Mouse (Mus musculus): ENCODE measurements at regions not wholly inside any gene's neighbourhood (a gene's known extent, or its start where the extent isn't known, plus 50 kb on each side); places are given as distances from the start of the nearest gene placed in this dataset.
"Not testable (repeated sequence)": the region's sequence is repeated elsewhere in the genome, so short reads cannot be mapped to it uniquely, and the experiment has no call there.

DNA sequence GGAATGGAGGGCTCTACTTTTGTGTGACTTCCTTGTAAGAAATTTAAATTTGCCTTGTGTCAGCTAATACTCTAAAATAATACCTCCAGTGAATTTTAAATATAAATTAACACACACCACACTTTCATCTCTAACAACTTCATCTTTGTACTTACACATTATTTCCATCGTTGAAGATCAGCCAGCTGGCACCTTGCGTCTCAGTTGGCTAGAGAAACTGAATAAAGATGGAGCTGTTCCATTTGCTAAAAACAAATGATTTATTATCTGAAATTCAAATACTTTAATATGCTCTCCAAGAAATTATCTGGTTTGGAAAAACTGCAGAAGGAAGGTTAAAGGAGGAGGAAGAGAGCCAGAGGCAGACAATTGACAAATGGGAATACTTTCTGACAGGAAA, 122.0 kb upstream of the Gm11096 start:
- DNase-seq (ENCODE audit: extremely low read depth, low read depth), result no peak

DNA sequence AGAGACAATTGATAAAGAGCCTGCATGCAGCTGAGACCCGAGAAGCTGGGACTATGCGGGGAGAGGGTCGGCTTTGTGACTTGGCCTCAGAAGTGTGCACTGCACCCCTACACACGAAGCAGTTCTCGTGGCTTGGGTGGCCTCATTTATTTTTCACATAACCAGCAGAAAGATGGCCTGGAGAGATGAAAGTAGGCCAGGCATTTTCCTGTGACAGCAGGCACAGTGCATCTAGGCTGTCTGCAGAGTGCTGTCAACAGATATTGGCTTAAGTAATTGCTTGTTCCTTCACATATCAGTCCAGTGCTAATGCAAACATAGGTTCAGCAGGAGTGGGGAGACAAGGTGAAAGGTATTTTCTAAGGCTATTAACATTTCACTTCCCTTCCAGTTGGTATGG, 124.9 kb upstream of the Gm11096 start:
- DNase-seq (ENCODE audit: extremely low read depth, low read depth), result no peak

DNA sequence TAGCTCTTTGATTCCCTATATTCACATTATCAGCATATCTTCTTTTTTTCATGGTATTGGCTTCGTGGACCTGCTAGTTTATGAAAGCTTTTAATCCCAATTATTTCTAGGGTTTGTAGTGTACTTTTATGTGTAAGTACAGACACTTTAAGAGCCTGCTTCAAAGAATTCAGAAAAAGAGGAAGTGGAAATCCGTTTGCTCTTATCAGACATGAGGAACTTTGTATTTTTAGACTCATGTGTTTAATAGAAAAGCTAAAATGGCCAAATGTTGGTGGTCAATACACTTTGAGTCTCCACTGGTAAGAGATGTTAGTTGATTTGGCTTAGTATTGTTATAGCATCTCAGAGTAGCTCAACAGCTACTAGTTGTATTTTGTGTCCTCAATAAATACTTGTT, 135.7 kb upstream of the Gm11096 start:
- DNase-seq (ENCODE audit: extremely low read depth, low read depth), result peak; percentile 63

DNA sequence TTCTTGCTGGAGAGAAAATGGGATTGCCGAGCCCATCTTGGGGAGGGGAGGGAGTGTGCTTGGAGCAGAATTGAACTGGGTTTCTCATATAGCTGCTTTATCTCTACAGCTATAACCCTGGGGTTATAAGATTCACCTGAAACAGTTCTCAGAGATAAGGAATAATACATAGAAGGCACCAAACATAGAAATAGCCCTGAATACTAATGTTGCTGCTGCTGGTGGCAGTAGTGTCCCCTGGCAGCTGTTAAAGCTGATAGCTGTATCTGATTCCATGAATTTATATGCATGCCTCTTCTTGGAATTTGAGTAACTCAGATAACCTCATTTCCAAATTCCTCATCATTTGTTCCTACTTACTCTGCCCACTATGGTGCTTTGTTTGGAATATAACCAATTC, 137.0 kb upstream of the Gm11096 start:
- DNase-seq (ENCODE audit: extremely low read depth, low read depth), result no peak

DNA sequence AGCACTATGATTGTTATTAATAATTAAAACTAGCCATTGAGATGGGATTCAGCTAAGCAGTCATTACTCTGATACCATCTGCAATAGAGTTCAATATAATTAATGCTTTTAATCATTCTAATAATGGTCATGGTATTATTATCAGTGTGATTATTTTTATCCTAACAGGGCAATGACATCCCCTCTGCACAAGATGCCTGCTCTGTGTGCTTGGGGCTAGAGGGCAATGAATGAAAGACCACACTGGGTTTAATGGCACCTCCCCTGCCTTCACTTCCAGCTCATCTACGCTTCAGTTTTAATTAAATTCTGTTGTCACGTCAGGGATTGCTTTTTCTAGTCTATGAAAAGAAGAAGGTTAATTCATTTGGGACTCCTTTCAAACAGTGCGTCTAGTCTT, 139.1 kb upstream of the Gm11096 start:
- DNase-seq (ENCODE audit: extremely low read depth, low read depth), result no peak

DNA sequence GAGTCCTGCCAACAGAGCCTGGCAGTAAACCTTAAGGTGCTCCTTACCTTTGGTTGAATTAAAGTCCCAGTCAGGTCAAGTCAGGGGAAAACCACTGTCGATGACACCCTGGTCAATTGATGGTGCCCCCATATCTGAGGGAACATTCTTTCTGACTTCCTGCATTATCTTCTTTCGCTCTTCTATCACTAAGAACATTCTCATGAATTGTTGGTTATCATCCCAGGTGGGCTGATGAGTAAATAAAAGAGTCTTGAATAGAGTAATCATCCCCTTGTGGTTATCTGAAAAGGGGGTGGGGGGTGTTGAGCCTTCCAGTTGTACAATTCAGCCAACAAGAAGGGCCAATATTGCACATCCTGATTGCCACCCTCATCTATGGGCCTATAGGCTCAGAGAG, 149.7 kb upstream of the Gm11096 start:
- DNase-seq (ENCODE audit: extremely low read depth, low read depth), result no peak

DNA sequence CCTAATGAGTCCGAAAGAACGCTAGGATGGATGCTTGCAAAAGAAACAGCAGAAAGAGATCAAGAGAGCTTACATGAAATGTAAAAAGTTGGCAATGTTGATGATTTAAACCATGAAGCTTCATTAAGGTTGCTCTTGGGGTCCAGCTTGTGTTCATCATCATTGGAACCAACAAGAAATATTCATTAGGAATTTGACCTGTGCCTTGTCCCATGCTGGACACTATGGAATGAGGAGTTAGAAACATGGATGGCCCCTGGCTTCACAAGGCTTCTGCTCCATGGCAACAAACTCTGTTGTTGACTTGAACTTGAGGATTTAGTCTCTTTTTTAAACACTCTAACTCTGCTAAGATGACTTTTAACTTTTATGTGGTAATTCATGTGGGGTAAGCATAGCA, 159.0 kb upstream of the Gm11096 start:
- DNase-seq (ENCODE audit: extremely low read depth, low read depth), result no peak

DNA sequence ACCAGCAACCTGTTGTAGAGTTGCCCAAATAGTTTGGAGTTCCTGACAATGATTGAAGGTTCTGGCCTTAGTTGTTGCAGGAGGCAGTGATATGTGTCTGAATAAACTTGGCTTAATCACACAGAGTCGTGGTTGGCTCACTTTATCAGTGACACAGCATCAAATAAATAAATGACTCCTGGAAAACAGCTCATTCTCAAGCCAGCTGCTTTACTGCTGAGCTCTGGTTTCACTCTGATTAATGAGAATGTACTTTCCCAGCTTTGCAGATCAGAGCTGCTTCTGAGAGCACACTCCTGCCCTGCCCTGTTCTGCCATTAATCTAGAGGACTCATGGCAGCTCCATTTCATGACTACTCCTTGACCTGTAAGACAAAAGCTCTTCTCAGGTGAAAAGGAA, 171.3 kb upstream of the Gm11096 start:
- DNase-seq (ENCODE audit: extremely low read depth, low read depth), result no peak

DNA sequence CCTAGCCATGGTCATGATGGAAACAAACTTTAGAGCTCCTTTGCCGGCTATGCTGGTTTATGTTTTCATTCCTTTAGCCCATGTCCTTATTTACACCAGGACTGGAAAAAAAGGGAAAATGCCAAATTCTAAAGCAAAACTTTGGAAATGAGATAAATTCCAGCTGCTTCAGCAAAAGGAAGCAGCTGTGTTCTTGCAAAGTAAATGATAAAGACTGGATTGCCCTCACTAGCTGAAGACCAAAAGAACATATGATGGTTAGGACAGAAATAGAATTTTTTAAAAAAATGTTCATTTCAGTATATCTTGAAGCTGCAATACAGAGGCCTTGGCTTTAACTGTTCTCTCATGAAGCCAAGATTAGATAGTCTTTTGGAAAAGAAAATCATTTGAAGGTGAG, 179.6 kb upstream of the Gm11096 start:
- DNase-seq (ENCODE audit: extremely low read depth, low read depth), result no peak

DNA sequence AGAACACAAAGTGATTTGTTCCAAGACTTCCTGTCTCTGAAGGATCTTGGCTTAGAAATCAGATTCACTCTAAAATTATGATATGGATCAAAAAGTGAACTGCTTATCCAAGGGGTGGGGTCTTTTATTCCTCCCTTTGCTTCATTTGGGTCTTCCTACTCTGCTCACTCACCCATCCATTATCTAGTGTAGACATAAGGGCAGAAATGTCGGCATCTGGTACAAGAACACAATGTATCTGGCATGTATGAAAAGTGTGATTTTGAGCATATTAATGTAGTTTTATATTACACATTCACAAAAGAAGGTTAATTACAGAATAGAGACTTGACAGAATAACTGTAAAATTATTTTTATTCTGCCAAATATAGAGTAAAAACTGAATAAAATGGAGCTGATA, 181.5 kb upstream of the Gm11096 start:
- DNase-seq (ENCODE audit: extremely low read depth, low read depth), result no peak

DNA sequence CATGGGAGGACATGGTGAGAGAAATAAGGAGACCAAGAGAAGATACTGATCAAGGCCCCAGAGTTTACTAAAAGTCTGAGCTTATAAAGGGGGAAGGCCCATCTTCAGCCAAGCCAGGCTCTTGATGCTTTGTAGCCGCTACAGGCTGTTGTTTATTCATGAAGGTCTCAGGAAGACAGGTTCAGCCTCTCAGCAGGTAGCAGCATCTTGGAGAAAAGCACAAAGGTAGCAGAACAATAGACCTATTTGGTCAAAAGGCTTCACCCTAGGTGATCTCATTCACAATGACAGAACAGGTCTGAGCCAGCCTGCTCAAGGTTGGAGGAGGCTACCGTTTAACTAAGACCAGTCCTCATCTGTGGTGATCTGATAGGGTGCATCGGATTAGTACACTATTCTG, 185.5 kb upstream of the Gm11096 start:
- no peak for DNase-seq (ENCODE audit: extremely low read depth, low read depth)

DNA sequence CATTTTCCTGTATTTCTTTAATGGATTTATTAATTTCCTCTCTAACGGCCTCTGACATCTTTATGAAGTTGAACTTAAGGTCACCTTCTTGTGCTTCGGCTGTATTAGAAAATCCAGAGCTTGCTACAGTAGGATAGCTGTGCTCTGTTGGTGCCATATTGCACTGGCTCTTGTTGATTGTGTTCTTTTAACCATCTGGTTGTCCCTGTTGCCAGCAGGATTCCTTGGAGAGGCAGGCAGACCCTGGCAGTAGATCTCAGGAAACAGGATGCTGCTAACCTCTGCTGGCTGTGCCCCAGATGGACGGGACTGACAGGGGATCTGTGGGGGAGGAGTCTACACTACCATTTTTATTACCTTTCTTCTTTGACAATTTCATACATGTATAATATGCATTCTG, 185.9 kb upstream of the Thumpd2 start:
- no peak for DNase-seq (ENCODE audit: extremely low read depth, low read depth)

DNA sequence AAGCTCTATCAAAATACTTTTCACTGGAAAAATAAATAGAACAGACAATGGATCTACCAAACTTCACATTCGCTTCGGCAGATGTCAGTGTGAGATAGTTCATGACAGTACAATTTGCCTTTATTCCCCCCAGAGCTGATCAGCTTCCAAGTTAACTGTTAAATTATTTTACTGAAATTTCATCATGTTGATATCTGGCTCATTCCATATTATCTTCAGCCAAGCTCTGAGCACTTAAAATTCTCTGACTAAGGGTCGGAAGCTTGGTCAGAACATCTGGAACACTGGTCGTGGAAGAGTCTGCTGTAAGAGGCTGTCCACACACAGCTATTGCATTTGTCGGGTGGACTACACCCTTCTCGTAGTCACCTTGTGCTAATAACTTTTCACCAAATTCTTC, 181.3 kb upstream of the Thumpd2 start:
- no peak for DNase-seq (ENCODE audit: extremely low read depth, low read depth)

DNA sequence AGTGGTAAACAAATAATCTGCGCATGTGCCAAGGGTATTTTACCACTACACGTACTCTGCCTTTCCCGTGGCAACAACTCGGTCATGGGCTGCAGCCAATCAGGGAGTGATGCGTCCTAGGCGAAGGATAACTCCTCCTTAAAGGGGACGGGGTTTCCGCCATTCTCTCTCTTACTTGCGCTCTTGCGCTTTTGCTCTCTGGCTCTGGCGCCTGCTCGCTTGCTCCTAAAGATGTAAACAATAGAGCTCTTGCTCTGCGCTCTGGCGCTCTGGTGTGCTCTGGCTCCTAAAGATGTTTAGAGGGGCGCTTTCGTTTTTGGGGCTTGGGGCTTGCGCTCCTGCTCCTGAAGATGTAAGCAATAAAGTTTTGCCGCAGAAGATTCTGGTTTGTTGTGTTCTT, 166.9 kb upstream of the Thumpd2 start:
- DNase-seq (ENCODE audit: extremely low read depth, low read depth), result not testable (repeated sequence)

DNA sequence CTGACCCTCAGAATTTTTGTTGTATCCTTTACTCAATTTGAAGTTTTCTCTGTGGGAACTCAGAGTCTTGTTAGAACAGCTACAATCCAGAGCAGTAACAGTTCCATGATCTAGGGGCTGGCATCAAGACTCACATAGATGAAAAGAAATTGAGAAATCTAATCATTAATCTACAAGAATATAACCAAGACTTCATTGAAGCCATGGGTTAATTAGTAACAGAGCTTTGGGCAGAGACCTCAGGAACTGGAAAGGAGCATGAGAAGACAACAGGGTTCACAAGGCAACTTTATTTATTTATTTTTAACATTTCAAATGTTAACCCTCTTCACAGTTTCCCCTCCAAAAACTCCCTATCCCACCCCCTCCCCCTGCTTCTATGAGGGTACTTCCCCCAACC, 160.4 kb upstream of the Thumpd2 start:
- no peak for DNase-seq (ENCODE audit: extremely low read depth, low read depth)

DNA sequence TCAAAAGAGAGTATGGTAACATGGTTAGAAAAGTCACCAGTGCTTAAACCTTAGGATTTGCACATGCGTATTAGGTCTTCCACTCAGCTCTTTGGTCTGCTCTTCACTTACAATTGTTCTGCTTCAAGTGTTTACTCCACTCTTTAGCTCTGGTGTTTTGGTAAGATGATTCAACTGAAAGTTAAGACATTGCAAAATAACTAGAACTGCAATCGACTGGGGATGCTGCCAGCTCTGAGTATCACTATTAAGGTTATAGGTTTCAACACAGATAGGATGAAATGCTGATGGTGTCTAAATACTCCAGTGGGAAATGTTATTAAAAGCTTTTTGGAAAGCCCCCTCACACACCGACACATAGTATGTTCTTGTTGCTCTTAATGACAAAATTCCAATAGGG, 156.6 kb upstream of the Thumpd2 start:
- no peak for DNase-seq (ENCODE audit: extremely low read depth, low read depth)

DNA sequence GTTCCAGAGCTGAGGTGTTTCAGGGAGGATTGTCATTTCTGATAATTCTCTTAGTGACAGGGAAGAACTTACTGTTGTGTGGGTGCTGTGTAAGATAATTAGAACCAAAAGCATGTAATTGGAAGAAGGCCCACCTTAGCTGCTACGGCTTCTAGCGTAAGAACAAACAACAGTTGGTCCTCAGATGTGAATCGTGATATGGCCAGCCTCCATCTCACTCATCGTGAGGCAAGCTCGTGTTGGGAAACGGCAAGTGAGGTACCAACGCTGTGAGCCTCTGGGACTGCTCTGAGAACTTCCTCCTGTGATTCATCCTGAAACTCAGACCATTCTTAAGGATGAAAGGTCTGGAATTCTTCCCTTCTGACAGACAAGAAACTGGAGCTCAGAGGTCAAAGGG, 150.0 kb upstream of the Thumpd2 start:
- no peak for DNase-seq (ENCODE audit: extremely low read depth, low read depth)

DNA sequence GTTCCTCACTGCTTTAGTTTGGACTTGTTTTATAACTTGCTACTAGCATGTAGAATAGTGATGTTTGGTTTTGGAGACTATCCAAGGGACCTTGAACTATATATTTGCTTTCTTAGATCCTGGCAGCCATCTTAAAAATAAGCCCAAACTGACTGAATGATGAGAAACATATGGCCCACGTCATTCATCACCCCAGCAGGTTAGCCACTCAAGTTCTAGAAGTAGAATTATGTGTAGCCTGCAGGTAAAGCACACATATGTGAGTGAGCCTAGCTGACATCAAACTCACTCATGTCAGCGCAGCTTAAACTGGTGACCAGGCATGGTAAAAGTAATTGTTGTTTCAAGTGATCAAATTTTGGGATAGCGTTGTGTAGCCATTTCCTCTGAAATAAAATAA, 147.2 kb upstream of the Thumpd2 start:
- DNase-seq (ENCODE audit: extremely low read depth, low read depth), result no peak

DNA sequence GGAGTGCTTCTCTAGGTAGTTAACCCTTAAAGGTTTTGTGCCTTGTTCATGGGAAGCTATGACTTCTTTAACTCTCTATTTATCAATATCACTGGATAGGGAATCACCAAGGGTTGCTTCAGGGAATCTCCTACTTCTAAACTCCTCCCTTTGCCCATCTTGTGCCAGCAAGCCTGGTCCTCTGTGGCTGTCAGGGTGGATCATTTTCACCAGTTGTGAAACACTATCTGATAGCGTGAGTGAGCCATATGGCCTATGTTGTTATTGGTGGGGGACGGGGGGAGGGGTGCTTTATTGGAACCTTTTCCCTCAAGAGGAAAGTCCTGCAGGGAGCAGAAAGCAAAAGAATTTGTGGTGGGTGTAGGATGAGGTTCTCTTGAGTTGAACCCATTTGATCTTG, 145.5 kb upstream of the Thumpd2 start:
- no peak for DNase-seq (ENCODE audit: extremely low read depth, low read depth)

DNA sequence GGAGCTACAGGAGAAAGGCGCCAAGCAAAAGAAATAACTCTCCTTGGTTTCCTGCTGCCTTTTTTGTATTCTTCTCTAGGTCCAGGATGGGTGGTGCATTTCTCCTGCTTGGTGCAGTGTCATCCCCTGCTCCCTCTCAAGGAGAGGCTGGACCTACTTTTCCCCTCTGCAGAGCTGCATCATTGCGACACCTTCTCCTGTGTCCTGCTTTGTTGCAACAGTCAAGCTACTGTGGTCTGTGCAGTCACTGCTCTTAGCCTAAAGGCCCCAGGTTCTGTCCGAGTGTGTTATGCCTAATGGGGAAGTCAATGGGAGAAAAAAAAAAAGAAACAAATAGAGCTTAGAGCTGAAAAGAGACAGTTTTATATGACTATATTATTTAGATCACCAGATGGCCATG, 144.4 kb upstream of the Thumpd2 start:
- no peak for DNase-seq (ENCODE audit: extremely low read depth, low read depth)

DNA sequence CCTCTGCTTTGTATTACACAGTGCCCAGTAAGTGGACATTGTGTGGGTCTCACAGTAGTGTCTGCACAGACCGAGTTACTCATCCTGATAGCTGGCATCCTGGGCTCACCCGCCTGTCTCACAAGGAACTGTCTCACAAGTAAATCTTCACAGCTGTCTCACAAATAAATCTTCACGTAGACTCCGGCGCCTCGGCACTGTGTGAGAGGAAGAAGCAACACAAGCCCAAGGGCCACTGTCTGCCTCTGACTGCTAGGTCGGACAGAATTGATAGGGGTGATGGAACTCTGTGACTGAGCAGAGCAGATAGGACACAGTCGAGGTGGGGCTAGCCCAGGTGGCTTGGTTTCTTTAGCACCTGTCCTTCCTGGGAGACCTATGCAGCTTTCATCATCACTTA, 136.2 kb upstream of the Thumpd2 start:
- DNase-seq (ENCODE audit: extremely low read depth, low read depth), result no peak

DNA sequence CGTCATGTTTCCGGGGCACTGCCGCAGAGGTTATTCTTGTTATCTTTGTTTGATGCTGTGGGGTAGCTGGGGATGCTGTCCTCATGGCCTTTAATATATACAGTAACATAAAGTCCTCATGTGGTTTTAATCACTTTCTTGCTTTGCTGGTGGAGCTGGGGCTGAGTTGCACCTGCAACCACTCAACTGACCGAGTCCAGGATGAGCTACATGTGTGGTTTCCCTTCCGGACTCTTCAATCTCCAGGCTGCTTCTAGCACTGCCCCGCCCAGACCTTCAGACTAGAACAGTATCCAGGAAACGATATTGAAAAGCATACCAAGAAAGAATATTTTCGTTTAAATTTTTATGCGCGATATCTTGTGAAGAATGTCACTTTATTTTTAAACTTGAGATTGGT, 129.1 kb upstream of the Thumpd2 start:
- no peak for DNase-seq (ENCODE audit: extremely low read depth, low read depth)

DNA sequence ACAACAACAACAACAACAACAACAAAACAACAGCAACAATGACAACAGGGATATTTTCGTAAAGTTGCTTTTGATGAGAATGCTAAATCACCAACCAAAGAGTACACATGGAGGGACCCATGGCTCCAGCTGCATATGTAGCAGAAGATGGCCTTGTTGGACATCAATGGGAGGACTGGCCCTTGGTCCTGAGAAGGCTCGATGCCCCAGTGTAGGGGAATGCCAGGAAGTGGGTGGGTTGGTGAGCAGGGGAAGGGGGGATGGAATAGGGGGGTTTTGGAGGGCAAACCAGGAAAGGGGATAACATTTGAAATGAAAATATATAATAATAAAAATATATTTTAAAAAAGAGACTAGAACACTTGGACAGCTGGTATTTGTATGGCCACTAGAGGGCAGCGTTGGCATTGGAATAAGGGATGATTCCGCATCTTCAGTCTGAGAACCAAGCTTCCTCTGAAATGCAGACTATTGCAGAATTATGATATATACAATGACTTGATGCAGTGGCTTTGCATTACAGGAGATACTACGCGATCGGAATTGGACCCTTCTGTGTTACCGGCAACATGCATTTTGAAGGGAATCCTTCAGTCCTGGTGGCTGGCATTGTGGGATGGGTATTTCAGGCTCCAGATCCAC, 128.5 kb upstream of the Thumpd2 start:
- DNase-seq (ENCODE audit: extremely low read depth, low read depth), result no peak

DNA sequence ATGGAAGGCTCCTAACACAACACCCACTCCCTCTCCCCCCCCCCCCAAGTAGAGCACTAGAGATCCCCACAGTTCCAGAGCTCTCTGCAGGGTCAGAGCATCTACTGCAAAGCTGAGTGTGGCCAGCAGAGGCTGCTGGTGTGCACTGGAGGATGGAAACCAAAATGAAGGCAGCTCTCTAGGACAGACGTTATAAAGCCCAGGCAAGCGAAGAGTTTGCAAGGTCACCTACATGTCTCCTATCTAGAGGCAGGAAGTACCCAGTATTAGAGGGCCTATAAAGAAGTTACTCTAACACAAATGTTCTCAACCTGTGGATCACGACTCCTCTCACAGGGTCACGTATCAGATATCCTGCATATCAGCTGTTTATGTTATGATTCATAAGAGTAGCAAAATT, 125.1 kb upstream of the Thumpd2 start:
- DNase-seq (ENCODE audit: extremely low read depth, low read depth), result no peak

Measured in MEL-GATA-1-ER (cell line).